Mouse (Mus musculus) stomach, embryonic 14.5 days (tissue): ENCODE results near the gene Hsd17b13. TPM values are rescaled to one million over a fixed set of nuclear protein-coding genes. Genes with fewer than 3 reads are reported as not detected.
"Not testable (repeated sequence)": the region's sequence is repeated elsewhere in the genome, so short reads cannot be mapped to it uniquely, and the experiment has no call there.

Source experiments
- ATAC-seq: fragments of 200-750 bp; cut with Nextera tagmentation; 2 replicates; pipeline ENCODE4 v1.8.0; 2017; ENCODE audit warnings: low read depth, moderate TSS enrichment; ENCODE audit not compliant: insufficient number of reproducible peaks, insufficient read depth, low FRiP score
- H3K27ac ChIP-seq: fragments of 300-500 bp; sonication (generic); 2 replicates; pipeline ENCODE4 v1.5.1; 2014; ENCODE audit warnings: mild to moderate bottlenecking, low read length, moderate library complexity, mixed read lengths
- H3K27me3 ChIP-seq: fragments of 300-500 bp; sonication (generic); 2 replicates; pipeline ENCODE4 v1.6.1; 2014; ENCODE audit warnings: low read length, control low read depth, mixed read lengths; ENCODE audit not compliant: control insufficient read depth, insufficient read depth
- H3K36me3 ChIP-seq: fragments of 300-500 bp; sonication (generic); 2 replicates; pipeline ENCODE4 v1.6.1; 2014; ENCODE audit warnings: mild to moderate bottlenecking, control low read depth, low read length, moderate library complexity, mixed read lengths; ENCODE audit not compliant: control insufficient read depth, insufficient read depth
- H3K4me1 ChIP-seq: fragments of 300-500 bp; sonication (generic); 2 replicates; pipeline ENCODE4 v1.6.1; 2014; ENCODE audit warnings: low read length, control low read depth, mixed read lengths; ENCODE audit not compliant: control insufficient read depth, insufficient read depth
- H3K4me2 ChIP-seq: fragments of 300-500 bp; sonication (generic); replicated peaks from 2 replicates; pipeline ENCODE4 v1.6.1; 2014; ENCODE audit warnings: low read depth, low read length, control low read depth
- H3K4me3 ChIP-seq: fragments of 300-500 bp; sonication (generic); 2 replicates; pipeline ENCODE4 v1.5.1; 2014; ENCODE audit warnings: low read depth, low read length, control low read depth
- H3K9ac ChIP-seq: fragments of 300-500 bp; sonication (generic); replicated peaks from 2 replicates; pipeline ENCODE4 v1.6.1; 2014; ENCODE audit warnings: low read depth, mild to moderate bottlenecking, control low read depth, low read length, moderate library complexity, mixed read lengths
- H3K9me3 ChIP-seq: fragments of 300-500 bp; sonication (generic); 2 replicates; pipeline ENCODE4 v1.6.1; 2016; ENCODE audit warnings: low read depth, low read length, control low read depth; ENCODE audit not compliant: control insufficient read depth
- WGBS: fragments of 180-500 bp; shearing (Covaris S2); extraction: QIAGEN DNeasy Blood & Tissue Kit; methylation state at CpG from one replicate; pipeline ENCODE4 v1.1.7; 2014; 5-methylcytosine and 5-hydroxymethylcytosine counted together
- polyA plus RNA-seq: library from polyadenylated mRNA; unstranded; fragments of >200 nt; fragmentation: Nextera tagmentation; extraction: Ambion mirVana; gene quantifications from 2 replicates; pipeline ENCODE4 v1.2.1, GENCODE M21; 2014

Hsd17b13 gene
- polyA plus RNA-seq, 1 experiment from 2014 or later: 0.38 TPM

GRCm38 (mm10) chr5:103939856-103940255 is 37.4 kb downstream of the Hsd17b13 start:
- Histone ChIP-seq H3K9ac (no peak overlapping the region), H3K27ac (no peak overlapping the region), H3K4me1 (peaks cover 7% of the 10 kb centered on the region; the same call in 1 of the 2 replicates), H3K4me3 (no peak overlapping the region), H3K4me2 (no peak overlapping the region), H3K9me3 (no peaks in the 10 kb centered on the region), H3K27me3 (no peaks in the 10 kb centered on the region), H3K36me3 (no peaks in the 10 kb centered on the region)
- no peak for ATAC-seq
- 54% methylated on average over 1 of the region's 1 CpGs for WGBS

GRCm38 (mm10) chr5:103939350-103939652 is 37.9 kb downstream of the Hsd17b13 start:
- H3K9ac ChIP-seq: no peak overlapping the region
- H3K27me3 ChIP-seq: no peaks in the 10 kb centered on the region
- ATAC-seq: peak; percentile 14; the same call in 1 of the 2 replicates
- no peaks in the 10 kb centered on the region for H3K9me3 ChIP-seq
- WGBS: 62% methylated on average over 7 of the region's 7 CpGs
- H3K4me2 ChIP-seq: no peak overlapping the region
- no peak overlapping the region for H3K27ac ChIP-seq
- no peaks in the 10 kb centered on the region for H3K36me3 ChIP-seq
- no peak overlapping the region for H3K4me3 ChIP-seq
- peaks cover 7% of the 10 kb centered on the region; the same call in 1 of the 2 replicates for H3K4me1 ChIP-seq

- H3K27me3 ChIP-seq: no peaks in the 10 kb centered on the region
- H3K36me3 ChIP-seq: no peaks in the 10 kb centered on the region
- no peaks in the 10 kb centered on the region for H3K9me3 ChIP-seq
- WGBS: 48% methylated on average over 11 of the region's 11 CpGs
- no peak overlapping the region for H3K4me2 ChIP-seq
- H3K27ac ChIP-seq: no peak overlapping the region
- H3K4me1 ChIP-seq: peaks cover 7% of the 10 kb centered on the region; the same call in 1 of the 2 replicates
- H3K4me3 ChIP-seq: no peak overlapping the region
- ATAC-seq: 0 out of 2 replicates have a peak, but pooled peaks have one; percentile 2
- H3K9ac ChIP-seq: no peak overlapping the region
Measured at GRCm38 (mm10) chr5:103938547-103939349, 38.5 kb downstream of the Hsd17b13 start.

GRCm38 (mm10) chr5:103936906-103937589 is 40.2 kb downstream of the Hsd17b13 start:
- no peaks in the 10 kb centered on the region for H3K9me3 ChIP-seq
- no peaks in the 10 kb centered on the region for H3K27me3 ChIP-seq
- 29% methylated on average over 14 of the region's 14 CpGs for WGBS
- no peak overlapping the region for H3K4me3 ChIP-seq
- ATAC-seq: peak; percentile 78; the same call in 1 of the 2 replicates
- no peak overlapping the region for H3K9ac ChIP-seq
- no peaks in the 10 kb centered on the region for H3K36me3 ChIP-seq
- H3K4me1 ChIP-seq: peaks cover 7% of the 10 kb centered on the region; the same call in 1 of the 2 replicates
- H3K27ac ChIP-seq: no peak overlapping the region
- no peak overlapping the region for H3K4me2 ChIP-seq

- ATAC-seq: not testable (repeated sequence)
Measured at GRCm38 (mm10) chr5:103931924-103932323, 45.3 kb downstream of the Hsd17b13 start.

GRCm38 (mm10) chr5:103930511-103930910 is 46.7 kb downstream of the Hsd17b13 start:
- no peak overlapping the region for H3K4me3 ChIP-seq
- H3K4me1 ChIP-seq: no peaks in the 10 kb centered on the region; the same call in 1 of the 2 replicates
- H3K9me3 ChIP-seq: no peaks in the 10 kb centered on the region
- H3K36me3 ChIP-seq: no peaks in the 10 kb centered on the region
- WGBS: 87% methylated on average over 5 of the region's 5 CpGs
- no peaks in the 10 kb centered on the region for H3K27me3 ChIP-seq
- ATAC-seq: no peak
- no peak overlapping the region for H3K27ac ChIP-seq
- H3K4me2 ChIP-seq: no peak overlapping the region
- no peak overlapping the region for H3K9ac ChIP-seq

More at GRCm38 (mm10) chr5:103931924-103932323, 45.3 kb downstream of the Hsd17b13 start:
- H3K4me2 ChIP-seq, H3K27ac ChIP-seq, H3K9ac ChIP-seq, H3K4me3 ChIP-seq, H3K36me3 ChIP-seq, H3K27me3 ChIP-seq, H3K4me1 ChIP-seq, H3K9me3 ChIP-seq: not testable (repeated sequence)

- no peaks in the 10 kb centered on the region for H3K9me3 ChIP-seq
- no peak overlapping the region for H3K27ac ChIP-seq
- no peaks in the 10 kb centered on the region for H3K27me3 ChIP-seq
- no peaks in the 10 kb centered on the region for H3K36me3 ChIP-seq
- H3K4me3 ChIP-seq: no peak overlapping the region
- no peak overlapping the region for H3K9ac ChIP-seq
- H3K4me1 ChIP-seq: no peaks in the 10 kb centered on the region; the same call in 1 of the 2 replicates
- ATAC-seq: no peak
- H3K4me2 ChIP-seq: no peak overlapping the region
- WGBS: 73% methylated on average over 7 of the region's 7 CpGs
Measured at GRCm38 (mm10) chr5:103928196-103928550, 49.0 kb downstream of the Hsd17b13 start.

- Histone ChIP-seq H3K9ac (no peak overlapping the region), H3K27ac (no peak overlapping the region), H3K4me3 (0 out of 2 replicates have a peak overlapping the region, but pooled peaks have one; percentile 12), H3K4me2 (peak overlapping the region; percentile 41), H3K27me3 (no peaks in the 10 kb centered on the region), H3K36me3 (no peaks in the 10 kb centered on the region), H3K4me1 (no peaks in the 10 kb centered on the region; the same call in 1 of the 2 replicates), H3K9me3 (no peaks in the 10 kb centered on the region)
- WGBS: 28% methylated on average over 27 of the region's 27 CpGs
- peak; percentile 58; the same call in 1 of the 2 replicates for ATAC-seq
Measured at GRCm38 (mm10) chr5:103927429-103928195, 49.6 kb downstream of the Hsd17b13 start.
